Mouse (Mus musculus) macrophage (primary cell): ENCODE results near the gene Sult5a1. TPM values are rescaled to one million over a fixed set of nuclear protein-coding genes. Genes with fewer than 3 reads are reported as not detected.

Experiments
- H3K27ac ChIP-seq: fragments of 350-480 bp; formaldehyde crosslinking; 2 replicates; pipeline ENCODE4 v1.9.0; 2021
- H3K36me3 ChIP-seq: fragments of 350-480 bp; formaldehyde crosslinking; 2 replicates; pipeline ENCODE4 v1.9.0; 2021; ENCODE audit errors: inconsistent target
- H3K4me3 ChIP-seq: fragments of 350-480 bp; formaldehyde crosslinking; 2 replicates; pipeline ENCODE4 v1.9.0; 2021; ENCODE audit errors: inconsistent target
- H3K79me2 ChIP-seq: fragments of 350-480 bp; formaldehyde crosslinking; 2 replicates; pipeline ENCODE4 v1.9.0; 2021; ENCODE audit errors: inconsistent target
- WGBS: methylation state at CpG from one replicate; pipeline ENCODE4 v1.1.7; 2026; ENCODE audit warnings: inconsistent platforms; ENCODE audit not compliant: missing documents; 5-methylcytosine and 5-hydroxymethylcytosine counted together
- polyA plus RNA-seq: library from polyadenylated mRNA; stranded (reverse); fragments of 250-400 nt; gene quantifications from 3 replicates; pipeline ENCODE4 v1.2.4, GENCODE M21; 2018; ENCODE audit warnings: inconsistent platforms

The Sult5a1 gene
- polyA plus RNA-seq, 1 experiment from 2014 or later = not detected

GRCm38 (mm10) chr8:123150737-123151171 is 7.4 kb downstream of the Sult5a1 start:
- WGBS = 43% methylated on average over 9 of the region's 9 CpGs
- no peak overlapping the region for H3K27ac ChIP-seq
- no peaks in the 10 kb centered on the region for H3K36me3 ChIP-seq
- H3K79me2 ChIP-seq = no peaks in the 10 kb centered on the region
- H3K4me3 ChIP-seq = no peak overlapping the region

- H3K27ac ChIP-seq = no peak overlapping the region
- H3K4me3 ChIP-seq = no peak overlapping the region
- no peaks in the 10 kb centered on the region for H3K36me3 ChIP-seq
- no peaks in the 10 kb centered on the region for H3K79me2 ChIP-seq
- 94% methylated on average over 7 of the region's 7 CpGs for WGBS
These were observed 11.7 kb downstream of the Sult5a1 start for GRCm38 (mm10) chr8:123146390-123146789.

GRCm38 (mm10) chr8:123145279-123145678 is 12.8 kb downstream of the Sult5a1 start:
- Histone ChIP-seq H3K36me3 (no peaks in the 10 kb centered on the region), H3K4me3 (no peak overlapping the region), H3K79me2 (no peaks in the 10 kb centered on the region), H3K27ac (no peak overlapping the region)
- 55% methylated on average over 6 of the region's 6 CpGs for WGBS

- Histone ChIP-seq H3K79me2 (no peaks in the 10 kb centered on the region), H3K36me3 (no peaks in the 10 kb centered on the region), H3K4me3 (no peak overlapping the region), H3K27ac (no peak overlapping the region)
- 91% methylated on average over 14 of the region's 14 CpGs for WGBS
These were observed 16.2 kb downstream of the Sult5a1 start for GRCm38 (mm10) chr8:123141741-123142462.

- H3K36me3 ChIP-seq = no peaks in the 10 kb centered on the region
- no peaks in the 10 kb centered on the region for H3K79me2 ChIP-seq
- no peak overlapping the region for H3K4me3 ChIP-seq
- 68% methylated on average over 4 of the region's 4 CpGs for WGBS
- H3K27ac ChIP-seq = no peak overlapping the region
These were observed 19.4 kb downstream of the Sult5a1 start for GRCm38 (mm10) chr8:123138741-123139140.

- Histone ChIP-seq H3K27ac (no peak overlapping the region), H3K79me2 (no peaks in the 10 kb centered on the region), H3K36me3 (no peaks in the 10 kb centered on the region), H3K4me3 (no peak overlapping the region)
- 45% methylated on average over 1 of the region's 2 CpGs for WGBS
These were observed 20.5 kb downstream of the Sult5a1 start for GRCm38 (mm10) chr8:123137645-123138077.

GRCm38 (mm10) chr8:123136287-123136686 is 21.8 kb downstream of the Sult5a1 start:
- 91% methylated on average over 9 of the region's 9 CpGs for WGBS
- H3K36me3 ChIP-seq = no peaks in the 10 kb centered on the region
- no peak overlapping the region for H3K27ac ChIP-seq

GRCm38 (mm10) chr8:123135806-123136205 is 22.3 kb downstream of the Sult5a1 start:
- no peaks in the 10 kb centered on the region for H3K36me3 ChIP-seq
- no peak overlapping the region for H3K27ac ChIP-seq
- H3K4me3 ChIP-seq = no peak overlapping the region
- WGBS = 78% methylated on average over 7 of the region's 9 CpGs
- H3K79me2 ChIP-seq = no peaks in the 10 kb centered on the region

More at GRCm38 (mm10) chr8:123136287-123136686, 21.8 kb downstream of the Sult5a1 start:
- no peaks in the 10 kb centered on the region for H3K79me2 ChIP-seq
- no peak overlapping the region for H3K4me3 ChIP-seq

- H3K4me3 ChIP-seq = no peak overlapping the region
- no peak overlapping the region for H3K27ac ChIP-seq
- no peaks in the 10 kb centered on the region for H3K79me2 ChIP-seq
- H3K36me3 ChIP-seq = no peaks in the 10 kb centered on the region
- 66% methylated on average over 7 of the region's 7 CpGs for WGBS
These were observed 22.7 kb downstream of the Sult5a1 start for GRCm38 (mm10) chr8:123135406-123135805.

GRCm38 (mm10) chr8:123134149-123134713 is 23.9 kb downstream of the Sult5a1 start:
- H3K27ac ChIP-seq = no peak overlapping the region
- no peaks in the 10 kb centered on the region for H3K79me2 ChIP-seq
- no peak overlapping the region for H3K4me3 ChIP-seq
- 91% methylated on average over 11 of the region's 11 CpGs for WGBS
- H3K36me3 ChIP-seq = no peaks in the 10 kb centered on the region

- H3K79me2 ChIP-seq = no peaks in the 10 kb centered on the region
- H3K36me3 ChIP-seq = no peaks in the 10 kb centered on the region
- 94% methylated on average over 2 of the region's 2 CpGs for WGBS
- no peak overlapping the region for H3K27ac ChIP-seq
- H3K4me3 ChIP-seq = no peak overlapping the region
These were observed 25.2 kb downstream of the Sult5a1 start for GRCm38 (mm10) chr8:123132953-123133352.

GRCm38 (mm10) chr8:123131041-123131440 is 27.1 kb downstream of the Sult5a1 start:
- Histone ChIP-seq H3K36me3 (no peaks in the 10 kb centered on the region), H3K27ac (no peak overlapping the region), H3K4me3 (no peak overlapping the region), H3K79me2 (no peaks in the 10 kb centered on the region)
- WGBS = 51% methylated on average over 9 of the region's 9 CpGs

- WGBS = 21% methylated on average over 19 of the region's 19 CpGs
- Histone ChIP-seq H3K36me3 (no peaks in the 10 kb centered on the region), H3K79me2 (no peaks in the 10 kb centered on the region), H3K27ac (no peak overlapping the region), H3K4me3 (no peak overlapping the region)
These were observed 31.8 kb downstream of the Sult5a1 start for GRCm38 (mm10) chr8:123126193-123126816.

- H3K79me2 ChIP-seq = no peaks in the 10 kb centered on the region
- WGBS = 79% methylated on average over 5 of the region's 5 CpGs
- no peak overlapping the region for H3K27ac ChIP-seq
- H3K36me3 ChIP-seq = no peaks in the 10 kb centered on the region
- no peak overlapping the region for H3K4me3 ChIP-seq
These were observed 35.4 kb downstream of the Sult5a1 start for GRCm38 (mm10) chr8:123122670-123123069.

- Histone ChIP-seq H3K79me2 (no peaks in the 10 kb centered on the region), H3K36me3 (no peaks in the 10 kb centered on the region), H3K4me3 (no peak overlapping the region), H3K27ac (no peak overlapping the region)
- 85% methylated on average over 8 of the region's 9 CpGs for WGBS
These were observed 36.1 kb downstream of the Sult5a1 start for GRCm38 (mm10) chr8:123122059-123122458.
